Mouse (Mus musculus): ENCODE data around the gene Trim63. TPM values are rescaled to one million over a fixed set of nuclear protein-coding genes. Genes with fewer than 3 reads are reported as not detected.

Gene Trim63
- polyA plus RNA-seq, 1 experiment from 2014 or later = 1.4 TPM

DNA sequence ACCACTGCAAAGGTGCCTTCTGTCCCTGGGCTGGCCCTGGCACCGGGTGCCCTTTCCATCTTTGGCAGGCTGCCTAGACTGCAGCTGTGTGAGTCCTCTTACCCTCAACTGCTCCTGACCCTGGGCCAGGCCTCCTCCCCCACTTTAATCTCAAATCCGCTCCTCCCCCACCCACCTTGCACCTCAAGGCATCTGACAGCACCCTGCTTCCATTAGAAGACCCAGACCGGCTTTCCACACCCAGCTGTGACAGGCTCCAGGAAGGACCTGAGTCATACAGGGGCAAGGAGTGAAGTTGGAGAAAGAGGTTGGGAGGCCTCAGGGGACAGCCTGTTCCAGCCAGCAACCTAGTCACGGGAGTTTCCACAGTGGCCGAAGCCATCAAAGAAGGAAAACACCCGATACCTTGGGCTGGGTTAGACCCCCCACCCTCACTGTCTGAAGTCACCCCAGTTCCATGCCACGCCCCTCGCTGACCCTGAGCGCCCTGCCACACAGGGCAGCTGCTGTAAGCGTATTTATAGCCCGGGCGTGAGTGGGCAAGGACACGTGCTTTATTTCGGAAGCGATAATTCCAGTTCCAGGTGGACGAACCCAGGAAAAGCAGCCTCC is 41.0 kb downstream of the Trim63 start:
- peaks cover 16% of the 10 kb centered on the region for H3K4me1 ChIP-seq (replicated peaks; ENCODE audit: control insufficient read depth, insufficient read depth, low read length)
- WGBS = 25% methylated on average over 16 of the region's 16 CpGs
- no peaks in the 10 kb centered on the region for H3K27me3 ChIP-seq (replicated peaks; ENCODE audit: control insufficient read depth, insufficient read depth, low read length)
- TF ChIP-seq CTCF (IDR thresholded peaks at IDR 0.05; ENCODE audit: low read depth) = no peak
- H3K36me3 ChIP-seq (ENCODE audit: control insufficient read depth, insufficient read depth) = peaks cover 6% of the 10 kb centered on the region; the same call in 1 of the 2 replicates
- peak overlapping the region; percentile 26; the same call in 1 of the 2 replicates for H3K9ac ChIP-seq (ENCODE audit: low read depth, low read length)
- 0 out of 2 replicates have a peak overlapping the region, but pooled peaks have one; percentile 10 for H3K4me3 ChIP-seq (ENCODE audit: low read depth, low read length)
- H3K27ac ChIP-seq (ENCODE audit: low read depth, low read length) = peak overlapping the region; percentile 93
- H3K9me3 ChIP-seq (ENCODE audit: control insufficient read depth) = no peaks in the 10 kb centered on the region
- H3K4me2 ChIP-seq (replicated peaks; ENCODE audit: low read depth) = peak overlapping the region; percentile 66
- ATAC-seq = peak; percentile 67

DNA sequence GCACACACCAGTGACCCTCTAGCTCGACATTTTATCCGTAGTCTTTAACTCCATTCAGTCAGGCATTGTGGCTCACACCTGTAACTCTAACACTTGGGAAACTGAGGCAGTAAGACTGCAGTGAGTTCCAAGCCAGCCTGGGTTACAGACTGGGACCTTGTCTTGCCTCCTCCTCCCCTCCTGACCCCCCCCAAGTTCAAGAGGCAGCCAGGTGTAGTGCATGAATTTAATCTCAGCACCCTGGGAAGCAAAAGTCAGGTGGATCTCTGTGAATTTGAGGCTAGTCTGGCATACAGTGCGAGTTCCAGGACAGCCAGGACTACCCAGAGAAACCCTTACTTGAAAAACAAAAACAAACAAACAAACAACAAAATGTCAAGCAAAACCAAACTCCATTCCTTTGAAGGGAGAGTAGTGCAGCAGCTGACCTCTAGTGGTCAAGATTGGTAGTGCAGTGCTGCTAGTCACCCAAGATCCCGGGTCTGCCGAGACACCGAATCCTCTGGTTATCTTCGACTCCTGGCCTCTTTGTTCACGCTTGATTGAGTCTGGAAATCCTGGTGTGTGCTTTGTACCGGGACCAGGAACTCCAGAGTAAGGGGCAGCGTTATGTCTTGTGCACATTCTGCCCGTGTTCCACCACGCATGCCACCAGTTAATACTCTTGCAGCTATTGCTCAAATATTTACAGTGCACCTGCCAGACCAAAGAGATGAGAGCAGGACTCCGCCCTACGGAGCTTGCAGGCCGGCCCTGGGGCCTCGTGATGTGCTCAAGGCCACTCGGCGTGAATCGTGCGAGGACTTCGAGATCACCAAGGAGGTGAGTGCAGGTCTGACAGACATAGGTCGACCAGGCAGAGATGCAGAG is 41.9 kb downstream of the Trim63 start:
- peak; percentile 36 for ATAC-seq
- Histone ChIP-seq H3K4me1 (replicated peaks; ENCODE audit: control insufficient read depth, insufficient read depth, low read length) (peaks cover 8% of the 10 kb centered on the region; the same call in 1 of the 2 replicates), H3K27me3 (replicated peaks; ENCODE audit: control insufficient read depth, insufficient read depth, low read length) (no peaks in the 10 kb centered on the region)

DNA sequence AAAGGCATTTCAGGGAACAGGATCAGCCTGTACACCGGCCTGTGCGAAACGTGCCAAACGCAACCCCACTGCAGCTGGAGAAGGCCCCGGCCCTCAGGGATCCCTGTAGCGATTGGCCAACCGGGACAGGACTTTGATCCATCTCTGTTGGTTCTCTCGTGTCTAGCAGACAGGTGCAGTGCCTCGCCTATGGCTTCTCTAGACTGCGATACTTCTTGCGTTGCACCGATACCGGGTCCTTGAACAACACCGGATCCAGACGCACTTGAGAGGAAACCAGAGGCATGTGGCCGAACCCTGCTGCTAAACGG is 42.5 kb downstream of the Trim63 start:
- Histone ChIP-seq H3K4me2 (replicated peaks; ENCODE audit: low read depth) (peak overlapping the region; percentile 66), H3K9ac (ENCODE audit: low read depth, low read length) (peak overlapping the region; percentile 23), H3K27ac (ENCODE audit: low read depth, low read length) (peak overlapping the region; percentile 93), H3K4me1 (replicated peaks; ENCODE audit: control insufficient read depth, insufficient read depth, low read length) (peaks cover 6% of the 10 kb centered on the region; the same call in 1 of the 2 replicates), H3K27me3 (replicated peaks; ENCODE audit: control insufficient read depth, insufficient read depth, low read length) (no peaks in the 10 kb centered on the region), H3K4me3 (ENCODE audit: low read depth, low read length) (peak overlapping the region; percentile 14), H3K9me3 (ENCODE audit: control insufficient read depth) (no peaks in the 10 kb centered on the region), H3K36me3 (ENCODE audit: control insufficient read depth, insufficient read depth) (peaks cover under 1% of the 10 kb centered on the region; the same call in 1 of the 2 replicates)
- 15% methylated on average over 17 of the region's 17 CpGs for WGBS
- ATAC-seq = peak; percentile 60
- no peak for TF ChIP-seq CTCF (IDR thresholded peaks at IDR 0.05; ENCODE audit: low read depth)

More for the DNA sequence above, 41.9 kb downstream of the Trim63 start:
- Histone ChIP-seq H3K9ac (ENCODE audit: low read depth, low read length) (peak overlapping the region; percentile 26; the same call in 1 of the 2 replicates), H3K9me3 (ENCODE audit: control insufficient read depth) (no peaks in the 10 kb centered on the region), H3K4me3 (ENCODE audit: low read depth, low read length) (peak overlapping the region; percentile 14; the same call in 1 of the 2 replicates), H3K27ac (ENCODE audit: low read depth, low read length) (peak overlapping the region; percentile 93), H3K36me3 (ENCODE audit: control insufficient read depth, insufficient read depth) (peaks cover 6% of the 10 kb centered on the region; the same call in 1 of the 2 replicates), H3K4me2 (replicated peaks; ENCODE audit: low read depth) (peak overlapping the region; percentile 66)
- 10% methylated on average over 22 of the region's 22 CpGs for WGBS
- peak; percentile 97 for TF ChIP-seq CTCF (IDR thresholded peaks at IDR 0.05; ENCODE audit: low read depth)

DNA sequence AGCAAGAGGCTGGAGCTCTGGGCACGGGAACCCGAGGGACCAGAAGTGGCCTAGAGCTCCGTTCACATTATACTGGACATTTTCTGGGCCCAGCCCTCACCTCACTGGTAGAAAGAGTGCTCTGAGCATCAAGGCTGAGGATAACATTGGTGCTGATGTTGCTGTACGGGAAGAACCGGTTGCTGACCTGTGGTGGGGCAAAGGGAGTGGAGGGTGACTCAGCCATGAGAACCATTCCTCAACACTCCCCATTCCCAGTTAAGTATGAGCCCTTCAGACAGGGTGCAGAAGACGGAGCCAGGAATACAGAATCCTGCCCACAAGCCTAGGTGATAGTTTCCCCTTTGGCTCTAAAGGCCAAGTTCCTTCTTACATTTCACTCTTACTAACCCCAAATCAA is 44.7 kb downstream of the Trim63 start:
- Histone ChIP-seq H3K4me2 (replicated peaks; ENCODE audit: low read depth) (0 out of 2 replicates have a peak overlapping the region, but pooled peaks have one; percentile 66), H3K9me3 (ENCODE audit: control insufficient read depth) (no peaks in the 10 kb centered on the region), H3K36me3 (ENCODE audit: control insufficient read depth, insufficient read depth) (no peaks in the 10 kb centered on the region; the same call in 1 of the 2 replicates), H3K27me3 (replicated peaks; ENCODE audit: control insufficient read depth, insufficient read depth, low read length) (no peaks in the 10 kb centered on the region), H3K4me3 (ENCODE audit: low read depth, low read length) (no peak overlapping the region), H3K9ac (ENCODE audit: low read depth, low read length) (no peak overlapping the region), H3K27ac (ENCODE audit: low read depth, low read length) (no peak overlapping the region), H3K4me1 (replicated peaks; ENCODE audit: control insufficient read depth, insufficient read depth, low read length) (peaks cover 6% of the 10 kb centered on the region; the same call in 1 of the 2 replicates)
- no peak for ATAC-seq
- 73% methylated on average over 6 of the region's 6 CpGs for WGBS
- TF ChIP-seq CTCF (IDR thresholded peaks at IDR 0.05; ENCODE audit: low read depth) = no peak

DNA sequence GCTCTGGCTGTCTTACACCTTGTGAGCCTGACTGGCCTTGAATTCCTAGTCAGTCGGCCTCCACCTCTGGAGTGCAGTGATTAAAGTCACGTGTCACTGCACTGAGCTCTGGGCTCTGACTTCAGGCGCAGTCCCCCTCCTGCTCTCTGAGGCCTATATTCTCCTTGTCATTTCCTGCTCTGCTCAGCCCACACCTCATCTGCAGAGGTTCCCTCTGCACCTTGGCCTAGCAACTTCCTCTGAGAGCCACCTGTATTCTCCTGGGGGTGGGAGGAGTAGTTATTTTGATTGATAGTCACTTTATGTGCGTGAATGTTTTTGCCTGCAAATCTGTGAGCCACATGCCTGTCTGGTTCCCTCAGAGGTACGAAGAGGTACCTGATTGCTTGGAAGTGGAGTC is 46.3 kb downstream of the Trim63 start:
- Histone ChIP-seq H3K4me1 (replicated peaks; ENCODE audit: control insufficient read depth, insufficient read depth, low read length) (no peaks in the 10 kb centered on the region; the same call in 1 of the 2 replicates), H3K36me3 (ENCODE audit: control insufficient read depth, insufficient read depth) (no peaks in the 10 kb centered on the region; the same call in 1 of the 2 replicates), H3K27ac (ENCODE audit: low read depth, low read length) (peak overlapping the region; percentile 72), H3K4me2 (replicated peaks; ENCODE audit: low read depth) (no peak overlapping the region), H3K4me3 (ENCODE audit: low read depth, low read length) (no peak overlapping the region), H3K9me3 (ENCODE audit: control insufficient read depth) (no peaks in the 10 kb centered on the region), H3K27me3 (replicated peaks; ENCODE audit: control insufficient read depth, insufficient read depth, low read length) (no peaks in the 10 kb centered on the region), H3K9ac (ENCODE audit: low read depth, low read length) (no peak overlapping the region)
- TF ChIP-seq CTCF (IDR thresholded peaks at IDR 0.05; ENCODE audit: low read depth) = no peak
- ATAC-seq = peak; percentile 65
- WGBS = 22% methylated on average over 5 of the region's 5 CpGs

DNA sequence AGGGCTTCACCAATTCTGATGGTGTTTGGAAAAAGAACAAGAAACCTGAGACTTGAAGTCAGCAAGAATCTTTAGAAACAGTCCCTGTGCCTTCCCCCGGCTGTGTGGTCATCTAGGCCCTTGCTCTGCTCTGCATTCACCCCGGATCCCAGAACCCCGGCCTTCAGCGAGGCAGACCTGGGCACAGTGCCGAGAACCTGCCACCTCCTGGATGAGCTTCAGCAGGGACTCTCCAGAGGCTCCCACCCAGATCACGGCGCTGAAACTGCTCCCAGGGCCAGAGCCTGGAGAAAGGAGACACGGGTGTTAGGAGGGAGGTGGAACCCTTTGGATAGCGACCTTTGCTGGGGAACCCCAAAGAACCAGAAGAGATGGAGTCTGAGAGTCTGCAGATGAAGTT is 47.2 kb downstream of the Trim63 start:
- ATAC-seq = no peak
- Histone ChIP-seq H3K27me3 (replicated peaks; ENCODE audit: control insufficient read depth, insufficient read depth, low read length) (no peaks in the 10 kb centered on the region), H3K4me1 (replicated peaks; ENCODE audit: control insufficient read depth, insufficient read depth, low read length) (no peaks in the 10 kb centered on the region; the same call in 1 of the 2 replicates), H3K4me3 (ENCODE audit: low read depth, low read length) (no peak overlapping the region), H3K36me3 (ENCODE audit: control insufficient read depth, insufficient read depth) (no peaks in the 10 kb centered on the region; the same call in 1 of the 2 replicates), H3K9ac (ENCODE audit: low read depth, low read length) (no peak overlapping the region), H3K27ac (ENCODE audit: low read depth, low read length) (peak overlapping the region; percentile 72; the same call in 1 of the 2 replicates), H3K4me2 (replicated peaks; ENCODE audit: low read depth) (peak overlapping the region; percentile 30; the same call in 1 of the 2 replicates), H3K9me3 (ENCODE audit: control insufficient read depth) (no peaks in the 10 kb centered on the region)
- TF ChIP-seq CTCF (IDR thresholded peaks at IDR 0.05; ENCODE audit: low read depth) = no peak
- WGBS = 67% methylated on average over 9 of the region's 9 CpGs
